Mouse (Mus musculus) left cerebral cortex, adult 9 months (tissue): ENCODE data around the gene Srrm2.

Source experiments
- DNase-seq, 2 experiments: peaks; one replicate each; pipeline ENCODE4 v3.0.0; 2022; ENCODE audit warnings: low spot score in 2 of 2

Srrm2 gene

GRCm38 (mm10) chr17:23790269-23791078 lies at the start of gene Srrm2:
Gene Srrm2 (plus strand): TSS chr17:23790532.
- peak in 1 of 2 experiments; percentile 63 for DNase-seq

- no peak for DNase-seq
These were observed 49.7 kb upstream of the Srrm2 start, which contains the start of gene Paqr4 for GRCm38 (mm10) chr17:23740598-23741021. Gene Paqr4 (minus strand): TSS chr17:23740867.

- no peak for DNase-seq
These were observed 48.7 kb upstream of the Srrm2 start for GRCm38 (mm10) chr17:23741359-23742209.

- no peak for DNase-seq
These were observed 48.0 kb upstream of the Srrm2 start for GRCm38 (mm10) chr17:23742210-23742793.

- no peak for DNase-seq
These were observed 47.4 kb upstream of the Srrm2 start for GRCm38 (mm10) chr17:23742941-23743340.

- DNase-seq, result no peak
These were observed 46.3 kb upstream of the Srrm2 start for GRCm38 (mm10) chr17:23744076-23744475.

GRCm38 (mm10) chr17:23744651-23745050 lies 45.7 kb upstream of the Srrm2 start:
- no peak for DNase-seq

GRCm38 (mm10) chr17:23745301-23746251 lies 44.8 kb upstream of the Srrm2 start, which contains the start of gene Kremen2:
Gene Kremen2 (minus strand): TSS chr17:23745833.
- DNase-seq, result no peak

- no peak for DNase-seq
These were observed 44.0 kb upstream of the Srrm2 start for GRCm38 (mm10) chr17:23746311-23746710.

GRCm38 (mm10) chr17:23746767-23747166 lies 43.6 kb upstream of the Srrm2 start:
- DNase-seq, result no peak

- DNase-seq, result no peak
These were observed 42.9 kb upstream of the Srrm2 start for GRCm38 (mm10) chr17:23747471-23747870.

- no peak for DNase-seq
These were observed 42.3 kb upstream of the Srrm2 start for GRCm38 (mm10) chr17:23748026-23748425.

- peak in 1 of 2 experiments; percentile 75 for DNase-seq
These were observed 41.5 kb upstream of the Srrm2 start for GRCm38 (mm10) chr17:23748631-23749391.

- no peak for DNase-seq
These were observed 40.7 kb upstream of the Srrm2 start for GRCm38 (mm10) chr17:23749400-23750191.

- DNase-seq, result no peak
These were observed 34.6 kb upstream of the Srrm2 start for GRCm38 (mm10) chr17:23755689-23756088.

GRCm38 (mm10) chr17:23757581-23757980 lies 32.8 kb upstream of the Srrm2 start:
- DNase-seq, result no peak

- no peak for DNase-seq
These were observed 31.5 kb upstream of the Srrm2 start for GRCm38 (mm10) chr17:23758801-23759200.

- DNase-seq, result no peak
These were observed 30.1 kb upstream of the Srrm2 start for GRCm38 (mm10) chr17:23760231-23760630.

- DNase-seq, result no peak
These were observed 29.2 kb upstream of the Srrm2 start for GRCm38 (mm10) chr17:23761155-23761554.
